Mouse (Mus musculus): ENCODE measurements at regions not wholly inside any gene's neighbourhood (a gene's known extent, or its start where the extent isn't known, plus 50 kb on each side); places are given as distances from the start of the nearest gene placed in this dataset.

- dilution Hi-C loops (cut with MboI; ENCODE audit: extremely low pct_ligation_motif_present, extremely low pct_unique_long_range_greater_than_20kb, low sequenced_read_pairs): no loop called here
- TF ChIP-seq CTCF (conservative IDR thresholded peaks at IDR 0.05 in 1 of 2, IDR thresholded peaks at IDR 0.05 in 1 of 2; ENCODE audit: low read depth in 2 of 2, low read length in 2 of 2) (no peak), SIN3A (IDR thresholded peaks at IDR 0.05; ENCODE audit: low read length) (no peak), CHD1 (IDR thresholded peaks at IDR 0.05; ENCODE audit: low read depth, low read length) (no peak), ZMIZ1 (IDR thresholded peaks at IDR 0.05; ENCODE audit: low read depth, low read length) (no peak), MAFK (IDR thresholded peaks at IDR 0.05; ENCODE audit: insufficient replicate concordance, low read length) (no peak), POLR2AphosphoS2 (IDR thresholded peaks at IDR 0.05; ENCODE audit: low read depth, low read length) (no peak)
Measured at GRCm38 (mm10) chr13:110725821-110726220, 331.0 kb downstream of the Plk2 start.

DNA sequence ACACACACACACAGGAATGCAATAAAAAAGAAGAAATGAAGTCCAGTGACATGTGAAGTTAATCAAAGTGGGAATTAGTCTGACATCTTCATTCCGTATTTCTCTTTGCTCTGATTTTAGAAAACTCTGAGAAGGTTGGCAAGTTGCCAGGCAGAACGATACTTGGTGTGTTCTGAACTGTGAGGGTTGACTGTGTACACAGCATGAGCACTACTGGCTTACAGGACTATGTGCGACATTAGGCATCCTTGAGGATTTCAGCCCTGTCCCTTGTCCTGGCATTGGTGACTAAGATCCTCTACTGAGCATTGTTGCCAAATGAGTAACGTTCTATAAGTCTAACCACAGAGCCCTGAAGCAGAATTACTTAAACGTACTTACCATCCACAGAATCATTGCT, 340.7 kb downstream of the Plk2 start:
- Histone ChIP-seq H3K27ac (ENCODE audit: insufficient read depth, low read depth) (no peak overlapping the region), H3K4me2 (ENCODE audit: insufficient read depth, low read depth, poor library complexity, severe bottlenecking) (no peak overlapping the region), H3K9me3 (replicated peaks; ENCODE audit: low read length) (no peaks in the 10 kb centered on the region), H3K4me3 (replicated peaks in 1 of 3; ENCODE audit: low read depth in 2 of 3, low read length in 2 of 3, poor library complexity in 1 of 3) (no peak overlapping the region), H3K79me2 (replicated peaks; ENCODE audit: control insufficient read depth, extremely low read depth, insufficient read depth, poor library complexity, severe bottlenecking) (no peaks in the 10 kb centered on the region), H3K36me3 (replicated peaks in 1 of 2; ENCODE audit: control insufficient read depth in 1 of 2, insufficient read depth in 1 of 2, low read length in 1 of 2) (no peaks in the 10 kb centered on the region), H3K9ac (ENCODE audit: insufficient read depth, low read depth) (no peak overlapping the region), H3K27me3 (replicated peaks) (no peaks in the 10 kb centered on the region), H3K4me1 (ENCODE audit: control insufficient read depth in 1 of 2, insufficient read depth in 2 of 2) (no peaks in the 10 kb centered on the region)
- in situ Hi-C loops (cut with MboI; ENCODE audit: low pct_ligation_motif_present, low pct_unique_long_range_greater_than_20kb, low sequenced_read_pairs) (no loop called here), dilution Hi-C loops (cut with MboI; ENCODE audit: extremely low pct_ligation_motif_present, extremely low pct_unique_long_range_greater_than_20kb, low sequenced_read_pairs) (no loop called here)
- no peak for DNase-seq (ENCODE audit: extremely low read depth)
- TF ChIP-seq ELF1 (IDR thresholded peaks at IDR 0.05; ENCODE audit: low read depth, low read length): no peak
- no peak for TF ChIP-seq MAFK (IDR thresholded peaks at IDR 0.05; ENCODE audit: insufficient replicate concordance, low read length)

More at GRCm38 (mm10) chr13:110725821-110726220, 331.0 kb downstream of the Plk2 start:
- Histone ChIP-seq H3K9me3 (replicated peaks; ENCODE audit: low read length) (no peaks in the 10 kb centered on the region), H3K4me2 (ENCODE audit: insufficient read depth, low read depth, poor library complexity, severe bottlenecking) (no peak overlapping the region), H3K4me1 (ENCODE audit: control insufficient read depth in 1 of 2, insufficient read depth in 2 of 2) (no peaks in the 10 kb centered on the region), H3K27me3 (replicated peaks) (no peaks in the 10 kb centered on the region), H3K9ac (ENCODE audit: insufficient read depth, low read depth) (no peak overlapping the region), H3K27ac (ENCODE audit: insufficient read depth, low read depth) (no peak overlapping the region), H3K36me3 (replicated peaks in 1 of 2; ENCODE audit: control insufficient read depth in 1 of 2, insufficient read depth in 1 of 2, low read length in 1 of 2) (no peaks in the 10 kb centered on the region), H3K4me3 (replicated peaks in 1 of 3; ENCODE audit: low read depth in 2 of 3, low read length in 2 of 3, poor library complexity in 1 of 3) (no peak overlapping the region), H3K79me2 (replicated peaks; ENCODE audit: control insufficient read depth, extremely low read depth, insufficient read depth, poor library complexity, severe bottlenecking) (no peaks in the 10 kb centered on the region)
- DNase-seq (ENCODE audit: extremely low read depth): no peak
- in situ Hi-C loops (cut with MboI; ENCODE audit: low pct_ligation_motif_present, low pct_unique_long_range_greater_than_20kb, low sequenced_read_pairs): no loop called here

DNA sequence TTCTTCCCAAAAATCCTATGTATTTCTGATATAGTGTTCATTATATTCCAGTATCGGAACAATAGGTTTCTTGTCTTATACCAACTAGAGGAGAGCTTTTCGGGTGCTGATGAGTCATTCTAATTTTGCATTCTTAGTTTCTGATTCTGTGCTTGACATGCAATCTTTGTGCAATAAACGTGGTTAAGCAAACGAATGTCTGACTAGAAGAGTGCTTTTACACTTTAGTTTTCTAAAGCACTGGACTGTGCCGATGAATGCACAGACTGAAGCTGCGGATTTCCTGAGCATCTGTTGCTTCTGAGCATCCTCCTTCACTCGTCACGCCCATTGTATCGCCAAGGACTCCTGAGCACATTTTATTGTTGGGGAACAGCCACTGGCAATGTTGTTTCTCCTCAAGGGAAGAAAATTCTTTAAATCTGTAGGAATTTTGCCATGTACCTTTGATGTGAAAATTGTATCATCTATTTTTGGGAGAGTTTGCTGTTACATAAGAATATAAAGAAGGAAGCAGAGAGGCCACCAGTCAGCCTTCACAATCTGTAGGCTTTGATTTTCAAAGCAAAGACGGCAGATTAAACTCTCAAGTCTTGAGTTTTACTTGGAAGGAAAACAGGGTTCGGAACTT, 346.8 kb downstream of the Plk2 start:
- Histone ChIP-seq H3K79me2 (replicated peaks; ENCODE audit: control insufficient read depth, extremely low read depth, insufficient read depth, poor library complexity, severe bottlenecking) (no peaks in the 10 kb centered on the region), H3K4me3 (replicated peaks in 1 of 3; ENCODE audit: low read depth in 2 of 3, low read length in 2 of 3, poor library complexity in 1 of 3) (no peak overlapping the region), H3K27ac (ENCODE audit: insufficient read depth, low read depth) (no peak overlapping the region), H3K4me1 (ENCODE audit: control insufficient read depth in 1 of 2, insufficient read depth in 2 of 2) (no peaks in the 10 kb centered on the region), H3K9ac (ENCODE audit: insufficient read depth, low read depth) (no peak overlapping the region), H3K9me3 (replicated peaks; ENCODE audit: low read length) (no peaks in the 10 kb centered on the region), H3K36me3 (replicated peaks in 1 of 2; ENCODE audit: control insufficient read depth in 1 of 2, insufficient read depth in 1 of 2, low read length in 1 of 2) (no peaks in the 10 kb centered on the region), H3K27me3 (replicated peaks) (no peaks in the 10 kb centered on the region), H3K4me2 (ENCODE audit: insufficient read depth, low read depth, poor library complexity, severe bottlenecking) (peak overlapping the region; percentile 50; the same call in 1 of the 2 replicates)
- no peak for DNase-seq (ENCODE audit: extremely low read depth)
- dilution Hi-C loops (cut with MboI; ENCODE audit: extremely low pct_ligation_motif_present, extremely low pct_unique_long_range_greater_than_20kb, low sequenced_read_pairs) (no loop called here), in situ Hi-C loops (cut with MboI; ENCODE audit: low pct_ligation_motif_present, low pct_unique_long_range_greater_than_20kb, low sequenced_read_pairs) (no loop called here)
- TF ChIP-seq EP300 (IDR thresholded peaks at IDR 0.05; ENCODE audit: low read length) (no peak), ZKSCAN1 (IDR thresholded peaks at IDR 0.05; ENCODE audit: borderline replicate concordance, low read depth, low read length) (no peak), JUN (IDR thresholded peaks at IDR 0.05; ENCODE audit: insufficient read depth, low read depth, low read length) (no peak), MXI1 (IDR thresholded peaks at IDR 0.05; ENCODE audit: low read depth, low read length) (no peak), MAFK (IDR thresholded peaks at IDR 0.05; ENCODE audit: insufficient replicate concordance, low read length) (no peak), BHLHE40 (IDR thresholded peaks at IDR 0.05; ENCODE audit: low read depth, low read length) (no peak), IRF4 (IDR thresholded peaks at IDR 0.05; ENCODE audit: low read depth, low read length) (no peak), TBP (conservative IDR thresholded peaks at IDR 0.05; ENCODE audit: low read depth, low read length) (no peak), NELFE (IDR thresholded peaks at IDR 0.05; ENCODE audit: low read depth, low read length) (no peak), CTCF (conservative IDR thresholded peaks at IDR 0.05 in 1 of 2, IDR thresholded peaks at IDR 0.05 in 1 of 2; ENCODE audit: low read depth in 2 of 2, low read length in 2 of 2) (no peak), USF2 (conservative IDR thresholded peaks at IDR 0.05; ENCODE audit: low read depth, low read length) (no peak), CHD1 (IDR thresholded peaks at IDR 0.05; ENCODE audit: low read depth, low read length) (no peak), MYC (IDR thresholded peaks at IDR 0.05; ENCODE audit: low read depth, low read length) (no peak), SMC3 (IDR thresholded peaks at IDR 0.05; ENCODE audit: low read depth, low read length) (no peak), NRF1 (IDR thresholded peaks at IDR 0.05; ENCODE audit: low read depth, low read length) (no peak), POLR2AphosphoS2 (IDR thresholded peaks at IDR 0.05; ENCODE audit: low read depth, low read length) (no peak), ZMIZ1 (IDR thresholded peaks at IDR 0.05; ENCODE audit: low read depth, low read length) (no peak)

Measured in CH12.LX (cell line).